ENCODE assay signal across 14 mouse cellular contexts in the genomic region with DNA sequence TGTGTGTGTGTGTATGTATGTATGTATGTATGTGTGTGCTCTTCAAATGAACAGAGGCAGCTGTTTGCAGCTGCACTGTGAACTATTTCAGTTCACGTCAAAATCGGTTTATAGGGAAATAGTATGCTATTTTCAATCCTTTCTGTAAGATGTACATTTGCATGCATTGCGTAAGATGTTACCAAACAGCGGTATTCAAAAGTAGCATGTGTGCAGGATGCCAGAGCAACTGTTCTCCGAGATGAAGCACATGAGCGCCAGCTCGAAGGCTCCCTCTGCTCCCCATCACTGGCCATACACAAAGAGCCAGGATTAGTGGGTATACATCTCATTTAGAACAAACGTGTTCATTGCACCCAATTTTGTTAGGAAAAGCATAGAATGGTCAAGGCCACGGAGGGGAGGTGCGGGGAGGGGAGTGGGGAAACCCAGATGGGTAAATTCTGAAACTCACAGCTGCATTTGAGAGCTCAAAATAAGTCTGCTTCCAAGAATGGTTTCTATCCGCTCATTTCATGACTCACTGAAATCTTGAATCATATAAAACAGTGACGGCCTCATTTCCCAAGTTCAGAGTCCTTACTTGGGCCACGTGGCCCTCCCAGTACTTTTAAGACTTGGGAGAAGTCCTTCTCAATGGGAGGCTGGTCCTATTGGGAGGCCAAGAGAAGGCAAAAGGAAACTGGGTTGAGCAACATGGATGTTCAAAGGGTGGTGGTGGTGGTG. TPM values are rescaled to one million over a fixed set of nuclear protein-coding genes. Genes with fewer than 3 reads are reported as not detected.
A peak's percentile ranks its signal among the peaks of the same experiment; 100 is the strongest.
DNase-seq lines count a peak whose midpoint lies in the region; ATAC-seq and TF ChIP-seq lines count a peak whose summit lies in the region.
"Had no signal": no experiment of that assay in that cellular context is flagged by ENCODE, and none has a peak within 500 bp of the region (broad histone marks: within the 10 kb centered on the region; RNA-seq: fewer than 3 reads in every experiment).

No protein-coding gene starts in this region.

- intact Hi-C loops in left cerebral cortex, postnatal 4 days (cut with DNase I), result loop anchor here (5.0 kb wide), 1 partner anchor 161 kb away; no protein-coding TSS in a partner anchor

- peak; percentile 12 for ATAC-seq in inflammation-experienced regulatory T-cells, adult 6 months
- ATAC-seq: Patski had no signal

- TF ChIP-seq CTCF in brain, embryonic 14.5 days (IDR thresholded peaks at IDR 0.05; ENCODE audit: borderline replicate concordance, extremely low read depth, insufficient read depth, insufficient read length), result no peak

- TF ChIP-seq POLR2A in brain, embryonic 14.5 days (IDR thresholded peaks at IDR 0.05; ENCODE audit: borderline replicate concordance, extremely low read depth, insufficient read depth, insufficient read length, poor library complexity, severe bottlenecking), result no peak

- peak; percentile 22 to 60 for DNase-seq in left cerebral cortex, adult 18-20 months (ENCODE audit: low spot score in 2 of 2)
- DNase-seq in left cerebral cortex, postnatal 4 days, result no peak
- peak; percentile 39 for DNase-seq in brain, embryonic 14.5 days (ENCODE audit: low read depth)
- DNase-seq in right cerebral cortex, postnatal 10 days (ENCODE audit: low spot score in 2 of 2), result peak; percentile 56 to 76
- no peak for DNase-seq in gastrocnemius, postnatal 10 days
- DNase-seq in spleen, postnatal 14 days (ENCODE audit: low spot score in 2 of 2), result no peak
- no peak for DNase-seq in urinary bladder, postnatal 14 days (ENCODE audit: low spot score)
- DNase-seq: cerebellum, postnatal 14 days; gastrocnemius, postnatal 14 days; kidney, adult 2 months; lung, embryonic 14.5 days; thymus, postnatal 4 days had no signal

RNA-seq across cellular contexts. Expression of gene Ston2, which starts 15.2 kb away (rescaled TPM):
- 10 to 100 TPM; 18.0 to 18.8 TPM for total RNA-seq in left cerebral cortex, adult 18-20 months (2021)
- 10 to 100 TPM; 14.2 to 16.6 TPM for total RNA-seq in left cerebral cortex, postnatal 4 days (2021)
- 7.8 and 9.0 TPM in 2 replicates for polyA plus RNA-seq in brain, embryonic 14.5 days (2012; rRNA removed)
- 1 to 10 TPM in 1 of 3 experiments, under 1 TPM in 2; 0.69 to 2.0 (median 0.82) TPM for polyA plus RNA-seq in inflammation-experienced regulatory T-cells, adult 6 months (2017; shearing (Covaris generic))
- 10 to 100 TPM; 42.7 to 51.4 TPM for total RNA-seq in gastrocnemius, postnatal 10 days (2021)

RNA-seq across cellular contexts. Expression of gene Sel1l, which starts 45.6 kb away (rescaled TPM):
- total RNA-seq in left cerebral cortex, adult 18-20 months (2021), result 100 to 1,000 TPM; 145 to 151 TPM
- 100 to 1,000 TPM; 119 to 122 TPM for total RNA-seq in left cerebral cortex, postnatal 4 days (2021)
- 57.5 and 67.8 TPM in 2 replicates for polyA plus RNA-seq in brain, embryonic 14.5 days (2012; rRNA removed)
- polyA plus RNA-seq in inflammation-experienced regulatory T-cells, adult 6 months (2017; shearing (Covaris generic)), result 10 to 100 TPM; 53.0 to 60.6 (median 54.4) TPM
- 10 to 100 TPM; 46.8 to 50.4 TPM for total RNA-seq in gastrocnemius, postnatal 10 days (2021)

Comparison
In these comparisons a context has a peak if more than half of its experiments do, and no peak if none do; other contexts are left out.
1. DNase-seq: peak in left cerebral cortex, adult 18-20 months (2 of 2), brain, embryonic 14.5 days (single experiment) and right cerebral cortex, postnatal 10 days (2 of 2); none in left cerebral cortex, postnatal 4 days (single experiment), gastrocnemius, postnatal 10 days (single experiment), spleen, postnatal 14 days (0 of 2) and urinary bladder, postnatal 14 days (single experiment).